Mouse (Mus musculus): Measurements from ENCODE around the gene Lgi1. TPM values are rescaled to one million over a fixed set of nuclear protein-coding genes. Genes with fewer than 3 reads are reported as not detected.

The Lgi1 gene
- polyA plus RNA-seq, 1 experiment from 2014 or later = not detected

DNA sequence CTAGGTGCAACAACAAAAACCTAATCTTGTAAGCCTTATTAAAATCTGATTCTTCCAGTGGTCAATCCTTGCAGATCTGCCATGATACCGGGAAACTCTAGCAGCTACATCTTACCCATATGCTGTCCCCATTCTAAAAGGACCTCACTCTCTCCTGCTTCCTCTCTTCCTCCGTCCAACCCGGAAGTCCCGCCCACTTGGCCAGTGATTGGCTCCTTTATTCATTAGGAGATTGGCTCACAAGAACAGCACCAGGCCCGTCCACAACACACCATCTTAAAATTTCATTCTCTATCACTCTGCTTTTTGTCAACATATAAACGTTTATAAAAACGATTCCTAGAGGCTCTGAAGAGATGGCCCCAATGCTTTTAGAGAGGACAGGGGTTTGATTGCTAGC is 61.5 kb downstream of the Lgi1 start:
- 82% methylated on average over 7 of the region's 7 CpGs for WGBS (ENCODE audit: missing documents)

DNA sequence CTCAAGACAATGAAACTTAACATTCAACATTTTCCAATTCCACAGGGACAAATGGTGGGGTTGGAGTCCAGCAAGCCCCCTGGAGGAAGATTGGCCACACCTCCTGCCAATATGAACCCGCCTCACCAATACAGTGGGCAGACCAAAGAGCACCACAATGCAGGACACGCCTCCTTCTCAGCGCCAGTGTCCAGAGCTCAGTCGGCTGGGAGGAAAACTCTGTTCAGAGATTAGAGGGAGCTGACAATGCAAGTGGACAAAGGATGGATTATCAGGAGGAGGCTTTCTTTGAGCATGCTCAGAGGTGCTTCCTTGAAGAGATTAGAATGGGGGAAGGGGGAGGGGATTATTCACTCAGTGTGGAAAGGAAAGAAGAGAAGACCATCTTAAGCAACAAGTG is 62.7 kb downstream of the Lgi1 start:
- Histone ChIP-seq H3K27ac (no peak overlapping the region), H3K4me3 (ENCODE audit: inconsistent target) (no peak overlapping the region), H3K79me2 (ENCODE audit: inconsistent target) (no peaks in the 10 kb centered on the region), H3K36me3 (ENCODE audit: inconsistent target) (no peaks in the 10 kb centered on the region)
- WGBS (ENCODE audit: missing documents) = 66% methylated on average over 4 of the region's 4 CpGs

More for the DNA sequence above, 61.5 kb downstream of the Lgi1 start:
- H3K4me3 ChIP-seq (ENCODE audit: inconsistent target) = no peak overlapping the region
- no peaks in the 10 kb centered on the region for H3K36me3 ChIP-seq (ENCODE audit: inconsistent target)
- no peaks in the 10 kb centered on the region for H3K79me2 ChIP-seq (ENCODE audit: inconsistent target)
- H3K27ac ChIP-seq = no peak overlapping the region

DNA sequence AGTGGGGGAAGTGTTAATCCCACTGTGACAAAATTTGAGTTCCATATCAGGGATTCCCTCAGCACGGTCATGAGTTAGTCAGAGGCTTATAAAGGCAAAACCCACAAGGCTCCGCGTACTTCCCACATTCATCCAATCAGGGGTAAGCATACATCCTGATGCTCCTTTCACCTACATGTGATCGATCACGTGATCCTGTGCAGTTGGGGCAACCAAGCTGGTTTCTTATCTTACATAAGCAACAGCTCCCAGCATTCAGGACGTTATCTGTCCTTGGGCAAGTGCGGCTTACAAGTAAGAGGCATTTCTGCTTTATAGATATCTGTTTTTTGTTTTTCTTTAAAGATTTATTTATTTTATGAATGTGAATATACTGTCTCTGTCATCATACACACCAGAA is 63.7 kb downstream of the Lgi1 start:
- Histone ChIP-seq H3K79me2 (ENCODE audit: inconsistent target) (no peaks in the 10 kb centered on the region), H3K36me3 (ENCODE audit: inconsistent target) (no peaks in the 10 kb centered on the region), H3K4me3 (ENCODE audit: inconsistent target) (no peak overlapping the region), H3K27ac (no peak overlapping the region)
- WGBS (ENCODE audit: missing documents) = 84% methylated on average over 7 of the region's 7 CpGs

DNA sequence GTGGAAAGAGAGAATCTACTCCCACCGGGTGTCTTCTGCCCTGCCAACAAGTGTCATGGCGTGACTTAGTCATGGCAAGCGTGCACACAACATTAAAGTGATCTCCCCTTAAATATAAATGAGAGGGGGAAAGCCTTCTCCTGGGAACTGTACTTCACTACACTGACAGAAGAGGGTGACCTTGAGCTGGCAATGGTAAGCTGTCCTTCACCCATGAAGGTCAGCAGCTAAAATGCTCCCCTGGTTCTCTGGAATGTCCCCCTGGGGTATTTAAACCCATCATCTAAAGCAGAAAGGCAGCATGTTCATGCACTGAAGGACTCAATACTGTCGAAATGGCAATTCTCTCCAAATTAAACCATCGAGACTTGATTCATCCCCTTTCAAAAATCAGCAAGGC is 64.9 kb downstream of the Lgi1 start:
- no peaks in the 10 kb centered on the region for H3K79me2 ChIP-seq (ENCODE audit: inconsistent target)
- H3K27ac ChIP-seq = no peak overlapping the region
- no peaks in the 10 kb centered on the region for H3K36me3 ChIP-seq (ENCODE audit: inconsistent target)
- WGBS (ENCODE audit: missing documents) = 85% methylated on average over 5 of the region's 5 CpGs
- no peak overlapping the region for H3K4me3 ChIP-seq (ENCODE audit: inconsistent target)

DNA sequence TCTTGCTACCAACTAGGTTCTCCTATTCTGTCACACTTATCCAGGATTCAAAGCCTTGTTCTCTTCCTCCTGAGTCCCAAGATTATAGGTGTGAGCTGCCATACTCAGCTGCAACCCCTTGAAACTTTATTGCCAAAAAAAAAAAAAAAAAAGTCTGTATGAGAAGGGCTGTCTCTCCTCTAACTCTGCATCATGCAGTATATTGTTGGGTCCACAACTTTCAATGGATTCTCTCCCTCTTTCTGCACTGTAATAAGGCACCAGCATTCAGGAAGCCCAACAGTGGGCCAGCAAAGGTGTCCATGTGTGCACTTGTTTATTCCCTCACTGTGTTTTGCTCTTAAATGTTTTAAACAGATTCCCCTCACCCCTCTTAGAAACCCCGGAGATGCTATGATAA is 66.7 kb downstream of the Lgi1 start:
- H3K27ac ChIP-seq = no peak overlapping the region
- no peaks in the 10 kb centered on the region for H3K36me3 ChIP-seq (ENCODE audit: inconsistent target)
- WGBS (ENCODE audit: missing documents) = 95% methylated on average over 1 of the region's 1 CpGs
- no peaks in the 10 kb centered on the region for H3K79me2 ChIP-seq (ENCODE audit: inconsistent target)
- no peak overlapping the region for H3K4me3 ChIP-seq (ENCODE audit: inconsistent target)

DNA sequence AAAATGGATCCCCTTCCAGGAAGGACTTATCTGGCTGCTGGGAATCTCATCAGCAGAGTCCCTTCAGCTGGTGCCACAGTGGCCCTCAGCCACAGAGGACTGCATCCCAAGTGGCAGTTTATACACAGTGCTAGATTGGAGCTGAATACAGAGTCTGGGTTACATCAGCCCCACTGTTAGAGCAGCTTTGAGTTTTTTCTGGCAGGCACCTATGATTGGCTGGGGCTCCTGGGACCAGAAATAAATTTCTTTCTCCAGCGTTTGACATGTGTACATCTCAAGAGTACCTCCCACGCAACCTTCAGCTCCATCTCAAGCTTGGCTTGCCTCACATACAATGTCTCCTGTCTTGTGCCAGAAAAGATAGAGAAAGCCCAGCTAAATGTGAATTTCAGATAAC is 67.9 kb downstream of the Lgi1 start:
- 88% methylated on average over 2 of the region's 2 CpGs for WGBS (ENCODE audit: missing documents)
- H3K79me2 ChIP-seq (ENCODE audit: inconsistent target) = no peaks in the 10 kb centered on the region
- H3K36me3 ChIP-seq (ENCODE audit: inconsistent target) = no peaks in the 10 kb centered on the region
- H3K4me3 ChIP-seq (ENCODE audit: inconsistent target) = no peak overlapping the region
- H3K27ac ChIP-seq = no peak overlapping the region

DNA sequence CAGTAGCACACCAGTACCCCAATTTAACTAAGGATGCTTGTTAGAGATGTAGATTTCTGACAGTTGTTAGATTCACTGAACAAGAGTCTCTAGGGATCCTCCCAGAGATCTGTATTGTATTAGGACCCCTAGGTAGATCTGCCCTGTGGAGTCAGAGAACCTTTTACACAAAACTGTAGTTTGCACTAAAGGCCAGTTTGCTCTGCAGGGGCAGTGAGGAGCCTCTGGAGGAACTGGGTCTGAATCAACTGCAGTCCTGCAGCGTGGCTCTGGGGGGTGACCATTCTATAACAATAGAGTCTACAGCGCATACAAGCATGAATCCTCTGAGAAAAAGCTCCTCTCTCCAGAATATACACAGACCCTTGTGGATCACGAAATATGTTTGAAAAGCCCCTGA is 68.5 kb downstream of the Lgi1 start:
- H3K79me2 ChIP-seq (ENCODE audit: inconsistent target) = no peaks in the 10 kb centered on the region
- WGBS (ENCODE audit: missing documents) = 94% methylated on average over 3 of the region's 3 CpGs
- no peak overlapping the region for H3K4me3 ChIP-seq (ENCODE audit: inconsistent target)
- H3K36me3 ChIP-seq (ENCODE audit: inconsistent target) = no peaks in the 10 kb centered on the region
- H3K27ac ChIP-seq = no peak overlapping the region

DNA sequence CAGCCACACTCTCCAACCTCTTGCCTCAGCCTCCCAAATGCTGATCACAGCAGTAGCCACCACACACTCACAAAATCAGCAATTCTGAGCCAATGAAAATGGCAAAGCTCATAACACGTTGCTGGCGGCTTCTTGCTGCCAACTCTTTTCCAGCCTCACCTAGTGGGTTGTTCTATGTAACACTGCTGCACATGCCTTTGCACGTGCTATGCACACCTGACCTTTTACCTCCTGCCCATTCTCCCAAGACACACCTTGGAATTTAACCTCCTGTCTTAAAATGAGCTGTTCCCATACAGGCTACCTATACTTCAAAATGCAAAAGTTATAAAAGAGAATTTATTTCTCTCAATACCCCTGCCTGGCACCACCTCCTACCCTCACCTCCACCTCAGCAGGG is 72.2 kb downstream of the Lgi1 start:
- H3K79me2 ChIP-seq (ENCODE audit: inconsistent target) = no peaks in the 10 kb centered on the region
- no peak overlapping the region for H3K4me3 ChIP-seq (ENCODE audit: inconsistent target)
- no peaks in the 10 kb centered on the region for H3K36me3 ChIP-seq (ENCODE audit: inconsistent target)
- WGBS (ENCODE audit: missing documents) = 91% methylated on average over 3 of the region's 3 CpGs
- H3K27ac ChIP-seq = no peak overlapping the region

DNA sequence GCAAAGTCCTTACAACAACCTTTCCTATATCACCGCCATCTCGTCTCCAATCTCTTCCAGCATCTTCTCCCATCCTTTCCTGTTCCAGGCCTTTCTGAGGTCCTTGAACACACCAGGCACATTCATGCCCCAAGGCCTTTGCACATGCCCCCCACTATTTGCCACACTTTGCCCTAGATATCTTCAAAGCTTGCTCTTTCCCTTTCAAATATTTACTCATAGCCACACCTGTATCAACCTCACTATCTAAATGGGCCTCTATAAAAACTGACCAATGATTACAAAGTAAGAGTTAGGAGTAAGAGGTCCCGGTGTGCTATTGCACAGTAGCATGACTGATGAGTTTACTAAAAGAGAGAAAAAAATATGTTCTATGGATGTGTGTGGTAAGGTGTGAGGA is 73.0 kb downstream of the Lgi1 start:
- 94% methylated on average over 3 of the region's 3 CpGs for WGBS (ENCODE audit: missing documents)
- Histone ChIP-seq H3K79me2 (ENCODE audit: inconsistent target) (no peaks in the 10 kb centered on the region), H3K27ac (no peak overlapping the region), H3K36me3 (ENCODE audit: inconsistent target) (no peaks in the 10 kb centered on the region), H3K4me3 (ENCODE audit: inconsistent target) (no peak overlapping the region)

DNA sequence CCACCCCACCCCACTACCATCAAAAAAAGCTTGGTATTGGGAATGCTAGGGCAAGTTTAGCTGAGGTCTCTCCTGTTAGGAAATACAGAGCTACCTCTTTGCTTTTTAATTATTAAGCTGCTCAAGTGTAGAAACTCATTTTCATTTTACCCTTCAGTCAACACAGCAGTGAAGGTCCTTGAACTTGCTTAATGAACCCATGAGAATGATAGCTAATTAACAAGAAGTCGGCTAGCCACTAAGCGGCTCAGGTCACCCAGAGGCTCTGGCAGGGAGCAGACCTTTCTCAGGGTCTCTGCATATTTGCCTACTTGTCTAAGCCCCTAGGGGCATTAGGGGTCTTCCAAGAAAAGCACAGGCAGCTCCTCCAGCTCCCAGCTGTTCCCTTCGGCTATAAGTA is 75.4 kb downstream of the Lgi1 start:
- Histone ChIP-seq H3K79me2 (ENCODE audit: inconsistent target) (no peaks in the 10 kb centered on the region), H3K4me3 (ENCODE audit: inconsistent target) (no peak overlapping the region), H3K27ac (no peak overlapping the region), H3K36me3 (ENCODE audit: inconsistent target) (no peaks in the 10 kb centered on the region)
- WGBS (ENCODE audit: missing documents) = 98% methylated on average over 3 of the region's 3 CpGs

DNA sequence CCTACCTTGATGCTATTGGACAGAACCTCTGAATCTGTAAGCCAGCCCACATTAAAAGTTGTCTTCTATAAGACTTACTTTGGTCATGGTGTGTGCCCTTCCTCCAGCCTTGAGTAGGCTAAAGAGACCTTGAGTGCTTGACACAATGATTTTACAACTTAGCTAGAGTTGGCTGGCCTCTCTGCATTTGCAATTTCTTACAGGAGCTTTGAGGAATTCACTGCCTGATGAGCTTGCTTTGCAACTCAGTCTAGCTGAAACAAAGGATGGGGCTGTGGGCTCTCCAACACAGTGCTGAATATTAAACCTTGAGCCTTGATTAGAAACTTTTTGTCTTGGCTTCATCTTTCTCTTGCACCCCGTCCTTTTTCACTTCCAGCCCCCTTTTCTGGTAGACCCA is 78.9 kb downstream of the Lgi1 start:
- Histone ChIP-seq H3K27ac (no peak overlapping the region), H3K36me3 (ENCODE audit: inconsistent target) (no peaks in the 10 kb centered on the region), H3K79me2 (ENCODE audit: inconsistent target) (no peaks in the 10 kb centered on the region), H3K4me3 (ENCODE audit: inconsistent target) (no peak overlapping the region)
- 79% methylated on average over 1 of the region's 1 CpGs for WGBS (ENCODE audit: missing documents)

DNA sequence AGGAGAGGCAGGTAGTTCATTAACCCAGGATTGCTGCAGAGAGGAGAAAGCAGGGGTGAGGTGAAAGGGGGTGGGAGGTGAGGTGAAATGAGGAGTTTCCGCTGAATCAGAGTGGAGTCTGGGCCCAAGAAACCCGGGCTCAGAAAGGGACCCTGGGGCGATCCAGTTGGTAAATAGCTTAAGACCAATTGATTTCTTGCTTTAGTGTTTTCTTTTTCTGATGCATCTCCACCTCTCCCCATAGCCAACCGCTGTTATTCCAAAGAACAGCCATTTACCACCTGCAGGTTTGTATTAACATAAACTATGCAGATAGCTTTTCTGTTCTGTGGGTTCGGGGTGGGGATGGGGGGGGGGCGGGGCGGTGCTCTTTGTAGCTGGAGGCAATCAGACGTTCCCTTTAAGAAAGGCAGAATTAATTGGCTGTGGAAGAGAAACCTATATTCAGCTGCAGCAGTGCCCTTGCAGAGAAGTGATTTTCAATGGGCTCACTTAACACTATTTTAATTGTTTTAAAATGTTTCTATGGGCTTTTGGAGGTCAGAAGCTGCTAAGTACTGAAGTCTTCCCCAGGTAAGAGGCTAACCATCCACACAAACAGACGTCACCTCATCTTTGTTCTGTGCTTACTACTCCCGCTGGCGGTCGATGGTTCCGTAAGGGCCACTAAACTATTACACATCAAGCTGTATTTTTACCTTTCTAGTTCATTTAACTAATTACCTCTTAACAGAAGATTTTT is 84.1 kb downstream of the Lgi1 start:
- Histone ChIP-seq H3K79me2 (ENCODE audit: inconsistent target) (no peaks in the 10 kb centered on the region), H3K36me3 (ENCODE audit: inconsistent target) (no peaks in the 10 kb centered on the region), H3K4me3 (ENCODE audit: inconsistent target) (no peak overlapping the region), H3K27ac (no peak overlapping the region)
- 53% methylated on average over 13 of the region's 13 CpGs for WGBS (ENCODE audit: missing documents)

DNA sequence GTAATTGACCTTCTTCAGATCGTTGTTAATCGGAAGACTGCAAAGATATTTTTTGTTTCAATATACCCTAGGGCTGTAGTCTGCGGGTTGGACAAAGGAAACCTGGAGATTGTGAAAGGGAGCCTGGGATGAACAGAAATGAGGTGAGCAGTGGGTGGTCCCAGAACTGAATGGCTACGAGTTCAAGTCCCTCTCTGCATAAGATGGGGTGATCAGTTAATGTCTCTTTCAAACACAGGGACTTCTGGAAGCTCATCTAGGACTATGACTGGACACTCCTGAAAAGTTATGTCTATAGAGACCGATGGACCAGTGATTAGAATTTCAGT is 84.6 kb downstream of the Lgi1 start:
- Histone ChIP-seq H3K4me3 (ENCODE audit: inconsistent target) (no peak overlapping the region), H3K27ac (no peak overlapping the region), H3K36me3 (ENCODE audit: inconsistent target) (no peaks in the 10 kb centered on the region), H3K79me2 (ENCODE audit: inconsistent target) (no peaks in the 10 kb centered on the region)
- WGBS (ENCODE audit: missing documents) = 85% methylated on average over 5 of the region's 5 CpGs

DNA sequence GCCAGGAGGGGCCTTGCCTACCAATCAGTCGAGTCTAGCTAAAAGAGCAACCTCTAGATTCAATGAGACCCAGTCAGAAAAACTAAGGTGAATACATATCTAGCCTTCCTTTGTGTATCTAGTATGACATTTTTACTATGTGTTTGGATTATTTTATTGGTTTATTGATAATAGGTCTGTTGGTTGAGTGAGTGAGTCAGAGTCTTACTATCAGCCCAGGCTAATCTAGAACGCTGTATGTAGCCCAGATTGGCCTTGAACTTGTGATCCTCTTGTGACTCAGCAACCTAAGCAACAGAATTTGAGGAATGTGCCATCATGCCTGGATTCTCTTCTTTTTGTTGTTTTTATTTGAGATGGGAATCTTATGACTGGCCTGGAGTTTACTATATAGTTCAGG is 86.9 kb downstream of the Lgi1 start:
- Histone ChIP-seq H3K79me2 (ENCODE audit: inconsistent target) (no peaks in the 10 kb centered on the region), H3K27ac (no peak overlapping the region), H3K4me3 (ENCODE audit: inconsistent target) (no peak overlapping the region), H3K36me3 (ENCODE audit: inconsistent target) (no peaks in the 10 kb centered on the region)
- 90% methylated on average over 2 of the region's 2 CpGs for WGBS (ENCODE audit: missing documents)

DNA sequence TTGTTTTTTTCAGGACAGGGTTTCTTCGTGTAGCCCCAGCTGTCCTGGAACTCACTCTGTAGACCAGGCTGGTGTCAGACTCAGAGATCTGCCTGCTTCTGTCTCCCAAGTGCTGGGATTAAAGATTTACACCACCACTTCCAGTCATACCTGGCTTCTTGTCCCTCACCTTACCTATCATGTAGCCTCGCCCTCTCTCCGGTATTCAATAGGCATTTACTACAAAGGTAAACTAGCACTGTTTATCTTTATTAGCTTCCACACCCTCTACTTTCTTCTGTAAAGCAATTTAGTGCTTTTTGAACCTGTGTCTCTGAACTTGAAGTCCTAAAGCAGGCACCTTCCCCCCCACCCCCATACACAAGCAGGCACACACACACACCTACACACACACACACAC is 87.4 kb downstream of the Lgi1 start:
- Histone ChIP-seq H3K4me3 (ENCODE audit: inconsistent target) (no peak overlapping the region), H3K36me3 (ENCODE audit: inconsistent target) (no peaks in the 10 kb centered on the region), H3K79me2 (ENCODE audit: inconsistent target) (no peaks in the 10 kb centered on the region), H3K27ac (no peak overlapping the region)
- 73% methylated on average over 3 of the region's 3 CpGs for WGBS (ENCODE audit: missing documents)

DNA sequence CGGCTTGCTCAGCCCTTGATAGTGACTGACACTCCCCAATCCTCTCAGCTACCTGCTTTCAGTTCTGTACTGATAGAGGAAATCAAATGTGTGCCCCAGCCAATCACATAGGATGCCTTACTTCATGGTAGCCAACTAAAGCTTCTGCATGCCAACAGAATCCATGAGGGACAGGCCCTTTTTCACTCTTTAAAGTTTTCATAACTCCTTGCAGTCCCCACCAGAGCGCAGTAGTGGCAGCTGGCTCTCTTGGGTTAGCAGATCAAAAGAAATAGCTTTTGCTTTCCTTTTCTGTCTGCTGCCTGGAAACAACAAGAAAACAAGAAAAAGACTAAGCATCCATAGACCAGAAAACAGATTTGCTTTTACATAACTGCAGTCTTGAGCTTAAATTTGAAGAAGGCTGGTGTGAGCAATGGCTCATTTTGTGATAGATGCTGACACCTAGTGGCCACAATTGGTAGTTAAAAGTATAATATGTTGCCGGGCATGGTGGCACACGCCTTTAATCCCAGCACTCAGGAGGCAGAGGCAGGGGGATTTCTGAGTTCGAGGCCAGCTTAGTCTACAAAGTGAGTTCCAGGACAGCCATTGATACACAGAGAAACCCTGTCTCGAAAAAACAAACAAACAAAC is 88.3 kb downstream of the Lgi1 start:
- Histone ChIP-seq H3K36me3 (ENCODE audit: inconsistent target) (no peaks in the 10 kb centered on the region), H3K79me2 (ENCODE audit: inconsistent target) (no peaks in the 10 kb centered on the region), H3K27ac (no peak overlapping the region), H3K4me3 (ENCODE audit: inconsistent target) (no peak overlapping the region)
- WGBS (ENCODE audit: missing documents) = 36% methylated on average over 6 of the region's 6 CpGs
